Mouse (Mus musculus): ENCODE measurements around the gene Lrrc8d. TPM values are rescaled to one million over a fixed set of nuclear protein-coding genes. Genes with fewer than 3 reads are reported as not detected.

The Lrrc8d gene
- total and polyA plus RNA-seq, 3 experiments = 7.0 to 26.1 (median 16.6) TPM

- no peaks in the 10 kb centered on the region for H3K36me3 ChIP-seq (replicated peaks in 1 of 2; ENCODE audit: control insufficient read depth in 1 of 2, insufficient read depth in 1 of 2, low read length in 1 of 2)
- DNase-seq (ENCODE audit: extremely low read depth) = no peak
- dilution Hi-C loops (cut with MboI; ENCODE audit: extremely low pct_ligation_motif_present, extremely low pct_unique_long_range_greater_than_20kb, low sequenced_read_pairs) (no loop called here), in situ Hi-C loops (cut with MboI; ENCODE audit: low pct_ligation_motif_present, low pct_unique_long_range_greater_than_20kb, low sequenced_read_pairs) (no loop called here)
- no peak overlapping the region for H3K4me3 ChIP-seq (replicated peaks in 1 of 3; ENCODE audit: low read depth in 2 of 3, low read length in 2 of 3, poor library complexity in 1 of 3)
- no peak overlapping the region for H3K9ac ChIP-seq (ENCODE audit: insufficient read depth, low read depth)
- TF ChIP-seq JUN (IDR thresholded peaks at IDR 0.05; ENCODE audit: insufficient read depth, low read depth, low read length) (no peak), ETS1 (conservative IDR thresholded peaks at IDR 0.05; ENCODE audit: low read depth, low read length) (no peak), ZMIZ1 (IDR thresholded peaks at IDR 0.05; ENCODE audit: low read depth, low read length) (no peak), SMC3 (IDR thresholded peaks at IDR 0.05; ENCODE audit: low read depth, low read length) (no peak), BHLHE40 (IDR thresholded peaks at IDR 0.05; ENCODE audit: low read depth, low read length) (no peak), MEF2A (IDR thresholded peaks at IDR 0.05; ENCODE audit: borderline replicate concordance, low read depth, low read length) (no peak), POLR2A (IDR thresholded peaks at IDR 0.05; ENCODE audit: low read depth, low read length) (no peak), MYC (IDR thresholded peaks at IDR 0.05; ENCODE audit: low read depth, low read length) (no peak), IRF4 (IDR thresholded peaks at IDR 0.05; ENCODE audit: low read depth, low read length) (no peak), MAX (IDR thresholded peaks at IDR 0.05; ENCODE audit: low read length) (no peak)
- no peaks in the 10 kb centered on the region for H3K9me3 ChIP-seq (replicated peaks; ENCODE audit: low read length)
- no peaks in the 10 kb centered on the region for H3K79me2 ChIP-seq (replicated peaks; ENCODE audit: control insufficient read depth, extremely low read depth, insufficient read depth, poor library complexity, severe bottlenecking)
- H3K4me2 ChIP-seq (ENCODE audit: insufficient read depth, low read depth, poor library complexity, severe bottlenecking) = no peak overlapping the region
- H3K27ac ChIP-seq (ENCODE audit: insufficient read depth, low read depth) = no peak overlapping the region
- no peaks in the 10 kb centered on the region for H3K27me3 ChIP-seq (replicated peaks)
- H3K4me1 ChIP-seq (ENCODE audit: control insufficient read depth in 1 of 2, insufficient read depth in 2 of 2) = peaks cover 0 to 3% of the 10 kb centered on the region in 2 experiments; a peak in 1 of 4 replicates
Observed at GRCm38 (mm10) chr5:105857486-105857885, 157.7 kb downstream of the Lrrc8d start.

GRCm38 (mm10) chr5:105858754-105859694, 159.3 kb downstream of the Lrrc8d start:
- Histone ChIP-seq H3K36me3 (replicated peaks in 1 of 2; ENCODE audit: control insufficient read depth in 1 of 2, insufficient read depth in 1 of 2, low read length in 1 of 2) (no peaks in the 10 kb centered on the region), H3K4me1 (ENCODE audit: control insufficient read depth in 1 of 2, insufficient read depth in 2 of 2) (peaks cover 0 to 3% of the 10 kb centered on the region in 2 experiments; a peak in 1 of 4 replicates), H3K27me3 (replicated peaks) (no peaks in the 10 kb centered on the region), H3K4me3 (replicated peaks in 1 of 3; ENCODE audit: low read depth in 2 of 3, low read length in 2 of 3, poor library complexity in 1 of 3) (no peak overlapping the region), H3K79me2 (replicated peaks; ENCODE audit: control insufficient read depth, extremely low read depth, insufficient read depth, poor library complexity, severe bottlenecking) (no peaks in the 10 kb centered on the region), H3K9ac (ENCODE audit: insufficient read depth, low read depth) (no peak overlapping the region), H3K27ac (ENCODE audit: insufficient read depth, low read depth) (no peak overlapping the region), H3K9me3 (replicated peaks; ENCODE audit: low read length) (no peaks in the 10 kb centered on the region), H3K4me2 (ENCODE audit: insufficient read depth, low read depth, poor library complexity, severe bottlenecking) (no peak overlapping the region)
- in situ Hi-C loops (cut with MboI; ENCODE audit: low pct_ligation_motif_present, low pct_unique_long_range_greater_than_20kb, low sequenced_read_pairs) = no loop called here
- dilution Hi-C loops (cut with MboI; ENCODE audit: extremely low pct_ligation_motif_present, extremely low pct_unique_long_range_greater_than_20kb, low sequenced_read_pairs) = no loop called here
- TF ChIP-seq SMC3 (IDR thresholded peaks at IDR 0.05; ENCODE audit: low read depth, low read length) (no peak), TBP (conservative IDR thresholded peaks at IDR 0.05; ENCODE audit: low read depth, low read length) (no peak), USF2 (conservative IDR thresholded peaks at IDR 0.05; ENCODE audit: low read depth, low read length) (no peak), CTCF (conservative IDR thresholded peaks at IDR 0.05 in 1 of 2, IDR thresholded peaks at IDR 0.05 in 1 of 2; ENCODE audit: low read depth in 2 of 2, low read length in 2 of 2) (no peak), MYC (IDR thresholded peaks at IDR 0.05; ENCODE audit: low read depth, low read length) (no peak), ZKSCAN1 (IDR thresholded peaks at IDR 0.05; ENCODE audit: borderline replicate concordance, low read depth, low read length) (no peak), ZNF384 (IDR thresholded peaks at IDR 0.05; ENCODE audit: low read depth, low read length) (no peak), POLR2AphosphoS2 (IDR thresholded peaks at IDR 0.05; ENCODE audit: low read depth, low read length) (no peak), MAX (IDR thresholded peaks at IDR 0.05; ENCODE audit: low read length) (no peak), HCFC1 (IDR thresholded peaks at IDR 0.05; ENCODE audit: low read depth, low read length) (no peak), MAZ (IDR thresholded peaks at IDR 0.05; ENCODE audit: low read depth, low read length) (no peak)
- DNase-seq (ENCODE audit: extremely low read depth) = no peak

Measured in CH12.LX (cell line).